Mouse (Mus musculus) splenic B cell, adult 2 months (primary cell): ENCODE results near the gene P2ry6.

Source experiments
- DNase-seq: peaks from one replicate; pipeline ENCODE4 v3.0.0-alpha.2; 2011; ENCODE audit warnings: low read depth, low spot score
- H3K27me3 ChIP-seq: 2 replicates; pipeline ENCODE4 v1.6.1; 2012; ENCODE audit warnings: mild to moderate bottlenecking, low read length, moderate library complexity, mixed read lengths; ENCODE audit not compliant: control insufficient read depth, poor library complexity, insufficient read depth, severe bottlenecking
- H3K36me3 ChIP-seq: 2 replicates; pipeline ENCODE4 v1.6.1; 2012; ENCODE audit warnings: mild to moderate bottlenecking, low read length, moderate library complexity, mixed read lengths; ENCODE audit not compliant: control insufficient read depth, poor library complexity, insufficient read depth, severe bottlenecking

P2ry6 gene

GRCm38 (mm10) chr7:100941169-100941568 is 33.3 kb downstream of the P2ry6 start:
- H3K36me3 ChIP-seq: no peaks in the 10 kb centered on the region
- DNase-seq: no peak

GRCm38 (mm10) chr7:100938106-100938505 is 36.3 kb downstream of the P2ry6 start:
- Histone ChIP-seq H3K27me3 (no peaks in the 10 kb centered on the region), H3K36me3 (no peaks in the 10 kb centered on the region)
- no peak for DNase-seq

More at GRCm38 (mm10) chr7:100941169-100941568, 33.3 kb downstream of the P2ry6 start:
- H3K27me3 ChIP-seq: no peaks in the 10 kb centered on the region

GRCm38 (mm10) chr7:100937481-100937880 is 37.0 kb downstream of the P2ry6 start:
- Histone ChIP-seq H3K36me3 (no peaks in the 10 kb centered on the region), H3K27me3 (0 out of 2 replicates have a peak, but pooled peaks cover 2% of the 10 kb centered on the region)
- no peak for DNase-seq

- Histone ChIP-seq H3K36me3 (no peaks in the 10 kb centered on the region), H3K27me3 (0 out of 2 replicates have a peak, but pooled peaks cover 2% of the 10 kb centered on the region)
- DNase-seq: no peak
These were observed 40.9 kb downstream of the P2ry6 start for GRCm38 (mm10) chr7:100933520-100933919.

GRCm38 (mm10) chr7:100932481-100933007 is 41.9 kb downstream of the P2ry6 start:
- Histone ChIP-seq H3K36me3 (no peaks in the 10 kb centered on the region), H3K27me3 (0 out of 2 replicates have a peak, but pooled peaks cover 2% of the 10 kb centered on the region)
- peak; percentile 82 for DNase-seq

- DNase-seq: peak; percentile 19
- Histone ChIP-seq H3K36me3 (no peaks in the 10 kb centered on the region), H3K27me3 (0 out of 2 replicates have a peak, but pooled peaks cover 2% of the 10 kb centered on the region)
These were observed 42.4 kb downstream of the P2ry6 start, which contains the start of gene Arhgef17 for GRCm38 (mm10) chr7:100931926-100932480. Gene Arhgef17, minus strand, starts transcription at chr7:100932107.

- peak; percentile 17 for DNase-seq
- Histone ChIP-seq H3K36me3 (no peaks in the 10 kb centered on the region), H3K27me3 (0 out of 2 replicates have a peak, but pooled peaks cover 2% of the 10 kb centered on the region)
These were observed 43.0 kb downstream of the P2ry6 start for GRCm38 (mm10) chr7:100931316-100931925.

- Histone ChIP-seq H3K27me3 (0 out of 2 replicates have a peak, but pooled peaks cover 2% of the 10 kb centered on the region), H3K36me3 (no peaks in the 10 kb centered on the region)
- DNase-seq: no peak
These were observed 43.7 kb downstream of the P2ry6 start for GRCm38 (mm10) chr7:100930619-100931315.

GRCm38 (mm10) chr7:100929639-100930303 is 44.7 kb downstream of the P2ry6 start:
- 0 out of 2 replicates have a peak, but pooled peaks cover 2% of the 10 kb centered on the region for H3K27me3 ChIP-seq
- DNase-seq: no peak
- no peaks in the 10 kb centered on the region for H3K36me3 ChIP-seq

GRCm38 (mm10) chr7:100928456-100928855 is 46.0 kb downstream of the P2ry6 start:
- no peaks in the 10 kb centered on the region for H3K36me3 ChIP-seq
- H3K27me3 ChIP-seq: 0 out of 2 replicates have a peak, but pooled peaks cover 2% of the 10 kb centered on the region
- no peak for DNase-seq

GRCm38 (mm10) chr7:100927287-100928000 is 47.0 kb downstream of the P2ry6 start:
- Histone ChIP-seq H3K36me3 (no peaks in the 10 kb centered on the region), H3K27me3 (no peaks in the 10 kb centered on the region)
- no peak for DNase-seq

GRCm38 (mm10) chr7:100926311-100926923 is 48.0 kb downstream of the P2ry6 start:
- Histone ChIP-seq H3K27me3 (no peaks in the 10 kb centered on the region), H3K36me3 (no peaks in the 10 kb centered on the region)
- no peak for DNase-seq

GRCm38 (mm10) chr7:100924674-100925445 is 49.6 kb downstream of the P2ry6 start:
- no peaks in the 10 kb centered on the region for H3K36me3 ChIP-seq
- DNase-seq: no peak
- no peaks in the 10 kb centered on the region for H3K27me3 ChIP-seq
